Mouse (Mus musculus) embryonic facial prominence, embryonic 13.5 days (tissue): Measurements from ENCODE around the gene Tnks2. TPM values are rescaled to one million over a fixed set of nuclear protein-coding genes. Genes with fewer than 3 reads are reported as not detected.
A peak's percentile ranks its signal among the peaks of the same experiment; 100 is the strongest.

Experiments
- ATAC-seq: fragments of 200-750 bp; cut with Nextera tagmentation; 2 replicates; pipeline ENCODE4 v1.8.0; 2017; ENCODE audit warnings: low read depth; ENCODE audit not compliant: insufficient number of reproducible peaks, insufficient read depth, low FRiP score, low TSS enrichment
- H3K27ac ChIP-seq: fragments of 300-500 bp; sonication (generic); 2 replicates; pipeline ENCODE4 v1.5.1; 2015; ENCODE audit warnings: moderate library complexity, mild to moderate bottlenecking, inconsistent platforms
- H3K27me3 ChIP-seq: fragments of 300-500 bp; sonication (generic); 2 replicates; pipeline ENCODE4 v1.6.1; 2015; ENCODE audit warnings: mild to moderate bottlenecking, inconsistent platforms
- H3K36me3 ChIP-seq: fragments of 300-500 bp; sonication (generic); 2 replicates; pipeline ENCODE4 v1.6.1; 2015; ENCODE audit warnings: mild to moderate bottlenecking, inconsistent platforms
- H3K4me1 ChIP-seq: fragments of 300-500 bp; sonication (generic); 2 replicates; pipeline ENCODE4 v1.6.1; 2015; ENCODE audit warnings: inconsistent platforms
- H3K4me2 ChIP-seq: fragments of 300-500 bp; sonication (generic); 2 replicates; pipeline ENCODE4 v1.6.1; 2015; ENCODE audit warnings: moderate library complexity, mild to moderate bottlenecking, inconsistent platforms
- H3K4me3 ChIP-seq: fragments of 300-500 bp; sonication (generic); 2 replicates; pipeline ENCODE4 v1.5.1; 2015; ENCODE audit warnings: mild to moderate bottlenecking, inconsistent platforms
- H3K9ac ChIP-seq: fragments of 300-500 bp; sonication (generic); 2 replicates; pipeline ENCODE4 v1.6.1; 2015; ENCODE audit warnings: mild to moderate bottlenecking, inconsistent platforms
- H3K9me3 ChIP-seq: fragments of 300-500 bp; sonication (generic); 2 replicates; pipeline ENCODE4 v1.6.1; 2016; ENCODE audit warnings: inconsistent platforms
- WGBS: fragments of 180-500 bp; shearing (Covaris S2); methylation state at CpG from one replicate; pipeline ENCODE4 v1.1.7; 2015; ENCODE audit warnings: mixed read lengths; 5-methylcytosine and 5-hydroxymethylcytosine counted together
- polyA plus RNA-seq: library from polyadenylated mRNA; unstranded; fragments of >200 nt; fragmentation: Nextera tagmentation; extraction: Ambion mirVana; gene quantifications from 2 replicates; pipeline ENCODE4 v1.2.1, GENCODE M21; 2015

Tnks2 gene
- polyA plus RNA-seq, 1 experiment from 2014 or later = 46.3 TPM

DNA sequence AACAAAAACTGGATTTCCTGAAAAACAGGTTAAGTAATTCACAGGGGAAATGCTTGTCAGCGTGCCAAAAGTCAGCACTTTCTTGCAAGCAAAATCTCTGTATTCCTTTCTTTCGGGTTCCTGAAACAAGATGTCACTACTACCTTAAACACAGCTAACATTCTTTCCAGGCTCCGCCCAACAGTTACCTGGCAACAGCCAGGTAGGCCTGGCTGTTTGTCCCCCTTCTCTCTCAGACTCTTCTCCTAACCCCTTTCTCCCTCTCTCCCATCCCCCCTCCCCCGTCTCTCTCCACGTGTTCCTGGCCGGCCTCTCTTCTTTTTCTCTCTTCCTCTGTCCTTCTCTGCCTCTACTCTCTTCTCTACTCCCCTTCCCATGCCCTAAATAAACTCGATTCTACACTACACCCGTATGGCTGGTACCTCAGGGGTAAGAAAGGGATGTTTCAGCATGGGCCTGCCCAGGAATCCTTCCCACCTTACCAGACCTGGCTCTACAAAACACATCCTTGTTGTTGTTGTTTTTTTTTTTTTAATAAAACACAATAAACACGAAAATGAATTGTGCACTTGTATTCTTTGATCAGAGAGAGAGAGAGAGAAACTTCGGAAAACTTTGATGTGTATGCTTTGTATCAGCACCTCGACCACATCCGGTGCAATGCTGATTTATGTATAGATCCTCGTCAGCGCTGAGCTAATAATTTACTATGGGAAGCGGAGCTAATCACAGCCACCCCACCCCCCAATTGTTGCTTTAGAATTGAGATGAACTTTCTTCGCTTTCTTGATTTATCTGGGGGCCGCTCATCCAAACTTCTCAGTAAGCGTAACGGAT, 863 bp upstream of the Tnks2 start:
- peak; percentile 65 for ATAC-seq
- 5% methylated on average over 19 of the region's 19 CpGs for WGBS
- peak overlapping the region; percentile 69 for H3K4me2 ChIP-seq
- H3K9me3 ChIP-seq = no peaks in the 10 kb centered on the region
- peak overlapping the region; percentile 99 for H3K27ac ChIP-seq
- H3K36me3 ChIP-seq = peaks cover 2% of the 10 kb centered on the region
- H3K27me3 ChIP-seq = no peaks in the 10 kb centered on the region
- peak overlapping the region; percentile 98 for H3K4me3 ChIP-seq
- peaks cover 15% of the 10 kb centered on the region for H3K4me1 ChIP-seq
- H3K9ac ChIP-seq = peak overlapping the region; percentile 99

- Histone ChIP-seq H3K9me3 (no peaks in the 10 kb centered on the region), H3K4me2 (peak overlapping the region; percentile 69), H3K27me3 (no peaks in the 10 kb centered on the region), H3K4me3 (peak overlapping the region; percentile 98), H3K27ac (peak overlapping the region; percentile 99), H3K9ac (peak overlapping the region; percentile 99), H3K36me3 (peaks cover 11% of the 10 kb centered on the region), H3K4me1 (peaks cover 15% of the 10 kb centered on the region)
- peak; percentile 50 for ATAC-seq
- under 1% methylated on average over 59 of the region's 62 CpGs for whole genome bisulfite sequencing
Measured at GRCm38 (mm10) chr19:36834532-36835431, 750 bp downstream of the Tnks2 start.

- Histone ChIP-seq H3K27me3 (no peaks in the 10 kb centered on the region), H3K36me3 (peaks cover 11% of the 10 kb centered on the region), H3K9me3 (no peaks in the 10 kb centered on the region), H3K4me1 (peaks cover 15% of the 10 kb centered on the region), H3K4me2 (peak overlapping the region; percentile 69), H3K9ac (peak overlapping the region; percentile 44), H3K4me3 (peak overlapping the region; percentile 98), H3K27ac (no peak overlapping the region)
- WGBS = 49% methylated on average over 4 of the region's 4 CpGs
- no peak for ATAC-seq
Measured at GRCm38 (mm10) chr19:36836035-36836434, 2.0 kb downstream of the Tnks2 start.

- Histone ChIP-seq H3K36me3 (peaks cover 29% of the 10 kb centered on the region), H3K9ac (no peak overlapping the region), H3K4me1 (peaks cover 10% of the 10 kb centered on the region), H3K9me3 (no peaks in the 10 kb centered on the region), H3K27me3 (no peaks in the 10 kb centered on the region), H3K4me3 (no peak overlapping the region), H3K4me2 (no peak overlapping the region), H3K27ac (no peak overlapping the region)
- no peak for ATAC-seq
- WGBS = 94% methylated on average over 3 of the region's 3 CpGs
Measured at GRCm38 (mm10) chr19:36840301-36840700, 6.3 kb downstream of the Tnks2 start.

DNA sequence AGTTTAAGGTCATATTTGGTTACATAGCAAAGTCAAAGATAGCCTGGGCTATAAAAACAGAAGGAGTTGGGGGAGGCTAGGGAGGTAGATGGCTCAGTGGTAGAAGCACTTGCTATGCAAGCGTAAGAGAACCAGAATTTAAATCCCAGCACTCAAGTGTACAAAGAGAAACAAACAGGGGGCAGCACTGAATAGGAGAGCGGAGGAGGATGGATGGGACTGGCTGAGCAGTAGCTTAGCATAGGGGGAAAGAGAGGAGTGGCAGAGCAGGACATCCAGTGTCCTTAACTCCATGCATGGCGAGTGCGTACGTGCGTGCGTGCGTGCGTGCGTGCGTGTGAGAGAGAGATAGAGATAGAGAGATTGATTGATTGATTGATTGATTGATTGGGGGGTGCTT, 9.8 kb downstream of the Tnks2 start:
- H3K27ac ChIP-seq = no peak overlapping the region
- peaks cover 51% of the 10 kb centered on the region for H3K36me3 ChIP-seq
- WGBS = 96% methylated on average over 11 of the region's 11 CpGs
- H3K4me2 ChIP-seq = no peak overlapping the region
- no peaks in the 10 kb centered on the region for H3K27me3 ChIP-seq
- H3K9ac ChIP-seq = no peak overlapping the region
- H3K9me3 ChIP-seq = no peaks in the 10 kb centered on the region
- no peak for ATAC-seq
- H3K4me1 ChIP-seq = no peaks in the 10 kb centered on the region
- H3K4me3 ChIP-seq = no peak overlapping the region

GRCm38 (mm10) chr19:36845924-36846323, 11.9 kb downstream of the Tnks2 start:
- no peak overlapping the region for H3K4me2 ChIP-seq
- peaks cover 59% of the 10 kb centered on the region for H3K36me3 ChIP-seq
- no peak overlapping the region for H3K9ac ChIP-seq
- H3K4me1 ChIP-seq = no peaks in the 10 kb centered on the region
- no peaks in the 10 kb centered on the region for H3K27me3 ChIP-seq
- no peak overlapping the region for H3K4me3 ChIP-seq
- H3K9me3 ChIP-seq = no peaks in the 10 kb centered on the region
- 89% methylated on average over 5 of the region's 5 CpGs for WGBS
- no peak overlapping the region for H3K27ac ChIP-seq
- ATAC-seq = no peak

- Histone ChIP-seq H3K36me3 (peaks cover 85% of the 10 kb centered on the region), H3K4me1 (no peaks in the 10 kb centered on the region)
- 93% methylated on average over 2 of the region's 2 CpGs for WGBS
Measured at GRCm38 (mm10) chr19:36853831-36854230, 19.8 kb downstream of the Tnks2 start.

DNA sequence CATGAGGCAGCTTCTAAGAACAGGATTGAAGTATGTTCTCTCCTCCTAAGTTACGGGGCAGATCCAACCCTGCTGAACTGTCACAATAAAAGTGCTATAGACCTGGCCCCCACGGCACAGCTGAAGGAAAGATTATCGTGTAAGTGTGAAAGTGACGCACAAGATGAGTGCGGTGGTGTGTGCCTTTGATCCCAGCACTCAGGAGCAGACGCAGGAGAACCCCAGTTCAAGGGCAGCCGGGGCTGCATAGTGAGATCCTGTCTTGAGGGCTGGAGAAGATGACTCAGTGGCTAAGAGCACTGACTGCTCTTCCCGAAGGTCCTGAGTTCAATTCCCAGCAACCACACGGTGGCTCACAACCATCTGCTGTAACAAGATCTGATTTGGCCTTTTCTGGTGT, 23.8 kb downstream of the Tnks2 start:
- 91% methylated on average over 9 of the region's 9 CpGs for WGBS

More at GRCm38 (mm10) chr19:36853831-36854230, 19.8 kb downstream of the Tnks2 start:
- ATAC-seq = no peak
- Histone ChIP-seq H3K9ac (no peak overlapping the region), H3K27ac (no peak overlapping the region), H3K27me3 (no peaks in the 10 kb centered on the region), H3K9me3 (no peaks in the 10 kb centered on the region), H3K4me2 (no peak overlapping the region), H3K4me3 (no peak overlapping the region)

DNA sequence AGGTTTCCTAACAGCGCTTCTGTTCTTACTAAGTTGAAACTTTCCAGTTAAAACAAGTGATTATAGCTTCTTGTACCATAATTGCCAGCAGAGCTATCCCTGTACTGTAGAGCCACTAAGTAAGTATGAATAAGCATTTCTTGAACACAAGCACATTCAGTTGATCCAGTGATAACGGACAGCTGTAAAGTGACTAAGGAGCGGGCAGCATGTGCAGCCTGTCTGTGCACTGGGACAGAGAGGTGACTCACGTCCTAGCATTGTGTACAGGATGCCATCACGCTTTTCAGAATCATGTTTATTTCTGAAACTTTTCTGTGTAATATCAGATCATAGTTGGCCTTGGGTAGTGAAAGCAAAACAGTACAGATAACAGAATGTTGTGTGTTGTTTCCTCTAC, 26.4 kb downstream of the Tnks2 start:
- WGBS = 95% methylated on average over 5 of the region's 5 CpGs
- Histone ChIP-seq H3K4me3 (no peak overlapping the region), H3K4me1 (no peaks in the 10 kb centered on the region), H3K27me3 (no peaks in the 10 kb centered on the region), H3K27ac (no peak overlapping the region), H3K4me2 (no peak overlapping the region), H3K9ac (no peak overlapping the region), H3K9me3 (no peaks in the 10 kb centered on the region), H3K36me3 (peaks cover 83% of the 10 kb centered on the region)
- no peak for ATAC-seq

More for the DNA sequence above, 23.8 kb downstream of the Tnks2 start:
- Histone ChIP-seq H3K27me3 (no peaks in the 10 kb centered on the region), H3K9me3 (no peaks in the 10 kb centered on the region), H3K36me3 (peaks cover 88% of the 10 kb centered on the region), H3K4me3 (no peak overlapping the region), H3K4me2 (no peak overlapping the region), H3K9ac (no peak overlapping the region), H3K27ac (no peak overlapping the region), H3K4me1 (no peaks in the 10 kb centered on the region)
- ATAC-seq = no peak

DNA sequence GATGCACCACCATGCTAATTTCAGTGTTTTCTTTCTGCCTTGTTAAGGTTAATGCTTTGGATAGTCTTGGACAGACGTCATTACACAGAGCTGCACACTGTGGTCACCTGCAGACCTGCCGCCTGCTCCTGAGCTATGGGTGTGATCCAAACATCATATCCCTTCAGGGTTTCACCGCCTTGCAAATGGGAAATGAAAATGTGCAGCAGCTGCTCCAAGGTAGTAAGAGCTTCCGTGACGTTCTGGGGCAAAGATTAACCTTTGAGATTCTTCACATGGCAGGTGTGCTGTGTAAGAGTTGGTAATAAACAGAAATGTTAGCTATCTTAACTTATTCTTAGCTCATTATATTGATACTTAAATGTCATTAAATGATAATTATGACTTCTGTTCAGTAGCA, 31.9 kb downstream of the Tnks2 start:
- H3K27me3 ChIP-seq = no peaks in the 10 kb centered on the region
- no peak for ATAC-seq
- no peak overlapping the region for H3K27ac ChIP-seq
- H3K9me3 ChIP-seq = no peaks in the 10 kb centered on the region
- WGBS = 89% methylated on average over 5 of the region's 5 CpGs
- H3K4me1 ChIP-seq = no peaks in the 10 kb centered on the region
- H3K9ac ChIP-seq = no peak overlapping the region
- no peak overlapping the region for H3K4me2 ChIP-seq
- no peak overlapping the region for H3K4me3 ChIP-seq
- peaks cover 82% of the 10 kb centered on the region for H3K36me3 ChIP-seq

- Histone ChIP-seq H3K4me1 (no peaks in the 10 kb centered on the region), H3K27ac (no peak overlapping the region), H3K4me3 (no peak overlapping the region), H3K36me3 (peaks cover 79% of the 10 kb centered on the region), H3K9ac (no peak overlapping the region), H3K27me3 (no peaks in the 10 kb centered on the region), H3K4me2 (no peak overlapping the region), H3K9me3 (no peaks in the 10 kb centered on the region)
- 92% methylated on average over 8 of the region's 8 CpGs for WGBS
- no peak for ATAC-seq
Measured at GRCm38 (mm10) chr19:36867416-36867815, 33.4 kb downstream of the Tnks2 start.
